Mouse (Mus musculus) liver, embryonic 12.5 days (tissue): ENCODE data around the gene Unc13a. TPM values are rescaled to one million over a fixed set of nuclear protein-coding genes. Genes with fewer than 3 reads are reported as not detected.

Experiments used
- microRNA-seq: library from miRNA; unstranded; fragments of <30 nt; microRNA quantifications from one replicate; pipeline ENCODE4, GENCODE M21; 2017
- polyA plus RNA-seq: library from polyadenylated mRNA; unstranded; fragments of >200 nt; fragmentation: Nextera tagmentation; extraction: Ambion mirVana; gene quantifications from 2 replicates; pipeline ENCODE4 v1.2.1, GENCODE M21; 2016

The Unc13a gene
- polyA plus RNA-seq, 1 experiment from 2014 or later, result 0.31 TPM

Small RNA genes lying within 50 kb of the gene (microRNA-seq; reads per million reads assigned to microRNA genes)
- gene Mir6769b, result not detected

Other genes with a start within 250 kb of the Unc13a start
- 16.0 and 17.4 TPM in 2 replicates for gene Abhd8, start 208.1 kb downstream of the Unc13a start, polyA plus RNA-seq
- gene Mrpl34, start 206.8 kb downstream of the Unc13a start, polyA plus RNA-seq, result 168 and 173 TPM in 2 replicates
- gene Dda1, start 202.6 kb downstream of the Unc13a start, polyA plus RNA-seq, result 60.6 and 63.1 TPM in 2 replicates
- gene Ano8, start 185.8 kb downstream of the Unc13a start, polyA plus RNA-seq, result 1.2 TPM in 2 replicates
- gene Gtpbp3, start 183.7 kb downstream of the Unc13a start, polyA plus RNA-seq, result 9.3 and 9.6 TPM in 2 replicates
- 44.8 and 46.7 TPM in 2 replicates for gene Plvap, start 160.0 kb downstream of the Unc13a start, polyA plus RNA-seq
- gene Ccdc194, start 146.0 kb downstream of the Unc13a start, polyA plus RNA-seq, result 0.30 and 0.57 TPM in 2 replicates
- 28.7 and 29.4 TPM in 2 replicates for gene Bst2, start 134.3 kb downstream of the Unc13a start, polyA plus RNA-seq
- 39.2 and 42.7 TPM in 2 replicates for gene Mvb12a, start 128.8 kb downstream of the Unc13a start, polyA plus RNA-seq
- gene Tmem221, start 112.9 kb downstream of the Unc13a start, polyA plus RNA-seq, result 0.61 and 0.75 TPM in 2 replicates
- 0.32 and 0.36 TPM in 2 replicates for gene Nxnl1, start 105.2 kb downstream of the Unc13a start, polyA plus RNA-seq
- gene Slc27a1, start 102.9 kb downstream of the Unc13a start, polyA plus RNA-seq, result 4.1 and 4.4 TPM in 2 replicates
- 138 and 144 TPM in 2 replicates for gene Pgls, start 79.6 kb downstream of the Unc13a start, polyA plus RNA-seq
- 1.3 and 2.3 TPM in 2 replicates for gene Fam129c, start 74.1 kb downstream of the Unc13a start, polyA plus RNA-seq
- gene Colgalt1, start 60.8 kb downstream of the Unc13a start, polyA plus RNA-seq, result 29.0 and 30.1 TPM in 2 replicates
- gene Jak3, start 4.5 kb upstream of the Unc13a start, polyA plus RNA-seq, result 9.2 and 10.4 TPM in 2 replicates
- 1.5 and 2.1 TPM in 2 replicates for gene Insl3, start 17.5 kb upstream of the Unc13a start, polyA plus RNA-seq
- gene B3gnt3, start 30.0 kb upstream of the Unc13a start, polyA plus RNA-seq, result 3.6 and 4.2 TPM in 2 replicates
- 19.5 and 20.6 TPM in 2 replicates for gene Fcho1, start 54.0 kb upstream of the Unc13a start, polyA plus RNA-seq
- 2.0 and 2.5 TPM in 2 replicates for gene Zfp709, start 210.3 kb upstream of the Unc13a start, polyA plus RNA-seq
- 1.1 and 1.4 TPM in 2 replicates for gene Zfp882, start 236.9 kb upstream of the Unc13a start, polyA plus RNA-seq
- gene Zfp617, start 236.9 kb upstream of the Unc13a start, polyA plus RNA-seq, result 12.4 and 13.1 TPM in 2 replicates